Mouse (Mus musculus) sigmoid colon, adult 10 weeks (tissue): ENCODE data around the gene Npy1r. TPM values are rescaled to one million over a fixed set of nuclear protein-coding genes. Genes with fewer than 3 reads are reported as not detected.

ENCODE experiments used
- polyA plus RNA-seq: library from polyadenylated mRNA; stranded (reverse); fragments of 350-450 nt; fragmentation: Illumina TruSeq; extraction: RNeasy Lipid Tissue Mini Kit (QIAGEN cat#74804); gene quantifications from one replicate; pipeline ENCODE4 v1.2.3, GENCODE M21; 2014; ENCODE audit warnings: low read depth, low replicate concordance

Gene Npy1r
- polyA plus RNA-seq = 18.5 TPM

GRCm38 (mm10) chr8:66696970-66697843 is at the start of gene Npy1r:
Gene Npy1r (plus strand): TSS chr8:66697192.

GRCm38 (mm10) chr8:66687511-66688329 is 9.3 kb upstream of the Npy1r start, which contains the start of gene Npy5r:
Gene Npy5r (minus strand): TSS chr8:66688128.

Other genes with a start within 250 kb of the Npy1r start
- 21.3 TPM for gene Tma16, start 210.7 kb upstream of the Npy1r start, polyA plus RNA-seq
- gene Tktl2, start 185.4 kb upstream of the Npy1r start, polyA plus RNA-seq = not detected
- 0.35 TPM for gene Npy5r, start 9.1 kb upstream of the Npy1r start, polyA plus RNA-seq
- 41.5 TPM for gene Naf1, start 163.0 kb downstream of the Npy1r start, polyA plus RNA-seq